Mouse (Mus musculus) E14TG2a.4 (cell line): ENCODE measurements around the gene Prkca.

Experiments
- CTCF ChIP-seq: conservative IDR thresholded peaks from 2 replicates; pipeline ENCODE4 v1.5.1; 2014; ENCODE audit warnings: low read length
- POU5F1 ChIP-seq: IDR thresholded peaks from 2 replicates; pipeline ENCODE4 v1.6.1; 2014; ENCODE audit warnings: low read length, borderline replicate concordance

DNA sequence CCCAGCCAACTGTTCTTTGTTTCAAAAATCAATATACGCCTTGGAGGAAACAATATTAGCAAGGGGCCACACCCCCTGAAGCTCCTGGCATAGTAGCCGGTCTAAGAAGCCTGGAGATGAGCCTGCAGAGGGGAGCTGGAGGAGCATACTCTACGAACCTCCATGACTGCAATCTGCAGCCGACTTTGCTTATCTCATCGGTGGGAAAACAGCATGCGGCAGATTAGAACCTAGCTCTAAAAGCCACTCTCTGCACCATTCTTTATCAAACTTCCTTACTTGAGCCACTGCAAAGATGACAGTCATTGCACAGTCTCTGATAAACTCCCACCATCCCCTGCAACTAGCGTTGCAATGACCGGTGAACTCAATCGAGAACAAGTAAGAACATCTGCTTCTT lies 194.5 kb downstream of the Prkca start:
- TF ChIP-seq CTCF (no peak), POU5F1 (no peak)
